Mouse (Mus musculus) heart, postnatal 0 days (tissue): Measurements from ENCODE around the gene Chrm3. TPM values are rescaled to one million over a fixed set of nuclear protein-coding genes. Genes with fewer than 3 reads are reported as not detected.

ENCODE experiments used
- ATAC-seq: fragments of 200-750 bp; cut with Nextera tagmentation; 2 replicates; pipeline ENCODE4 v1.8.0; 2017; ENCODE audit warnings: low read depth, moderate number of reproducible peaks, moderate library complexity; ENCODE audit not compliant: insufficient read depth
- DNase-seq: peaks from one replicate; pipeline ENCODE4 v3.0.0-alpha.2; 2016; ENCODE audit warnings: low spot score
- H3K27ac ChIP-seq: fragments of 300-500 bp; sonication (generic); 2 replicates; pipeline ENCODE4 v1.5.1; 2014; ENCODE audit warnings: low read depth, mild to moderate bottlenecking
- H3K27me3 ChIP-seq: fragments of 300-500 bp; sonication (generic); 2 replicates; pipeline ENCODE4 v1.6.1; 2014; ENCODE audit warnings: low read length, mixed read lengths; ENCODE audit not compliant: control insufficient read depth, insufficient read depth
- H3K36me3 ChIP-seq: fragments of 300-500 bp; sonication (generic); replicated peaks from 2 replicates; pipeline ENCODE4 v1.6.1; 2014; ENCODE audit warnings: low read length, mixed read lengths; ENCODE audit not compliant: control insufficient read depth, insufficient read depth
- H3K4me1 ChIP-seq: fragments of 300-500 bp; sonication (generic); 2 replicates; pipeline ENCODE4 v1.6.1; 2014; ENCODE audit warnings: antibody characterized with exemption; ENCODE audit not compliant: control insufficient read depth, insufficient read depth
- H3K4me2 ChIP-seq: fragments of 300-500 bp; sonication (generic); 2 replicates; pipeline ENCODE4 v1.6.1; 2014; ENCODE audit warnings: low read depth, mild to moderate bottlenecking, low read length, moderate library complexity
- H3K4me3 ChIP-seq: fragments of 300-500 bp; sonication (generic); 2 replicates; pipeline ENCODE4 v1.5.1; 2014; ENCODE audit warnings: low read depth, low read length
- H3K9ac ChIP-seq: fragments of 300-500 bp; sonication (generic); replicated peaks from 2 replicates; pipeline ENCODE4 v1.6.1; 2014; ENCODE audit warnings: low read depth, low read length, mixed read lengths
- H3K9me3 ChIP-seq: fragments of 300-500 bp; sonication (generic); replicated peaks from 2 replicates; pipeline ENCODE4 v1.6.1; 2016; ENCODE audit warnings: low read length; ENCODE audit not compliant: control insufficient read depth
- CTCF ChIP-seq: IDR thresholded peaks from 2 replicates; pipeline ENCODE4 v1.5.1; 2016; ENCODE audit warnings: antibody characterized with exemption, control low read depth, low read depth
- EP300 ChIP-seq: IDR thresholded peaks from 2 replicates; pipeline ENCODE4 v1.6.1; 2016; ENCODE audit warnings: antibody characterized with exemption, low read depth
- WGBS: fragments of 180-500 bp; shearing (Covaris S2); extraction: QIAGEN DNeasy Blood & Tissue Kit; methylation state at CpG from one replicate; pipeline ENCODE4 v1.1.7; 2014; 5-methylcytosine and 5-hydroxymethylcytosine counted together
- polyA plus RNA-seq: library from polyadenylated mRNA; unstranded; fragments of >200 nt; fragmentation: Nextera tagmentation; extraction: Ambion mirVana; gene quantifications from 2 replicates; pipeline ENCODE4 v1.2.1, GENCODE M21; 2015
- total RNA-seq: library from RNA; depleted of rRNA; stranded (reverse); fragments of >200 nt; gene quantifications from 2 replicates; pipeline ENCODE4 v1.2.3, GENCODE M21; 2014; ENCODE audit warnings: low replicate concordance

The Chrm3 gene
- total and polyA plus RNA-seq, 2 experiments from 2014 or later = 0.26 to 0.31 TPM

DNA sequence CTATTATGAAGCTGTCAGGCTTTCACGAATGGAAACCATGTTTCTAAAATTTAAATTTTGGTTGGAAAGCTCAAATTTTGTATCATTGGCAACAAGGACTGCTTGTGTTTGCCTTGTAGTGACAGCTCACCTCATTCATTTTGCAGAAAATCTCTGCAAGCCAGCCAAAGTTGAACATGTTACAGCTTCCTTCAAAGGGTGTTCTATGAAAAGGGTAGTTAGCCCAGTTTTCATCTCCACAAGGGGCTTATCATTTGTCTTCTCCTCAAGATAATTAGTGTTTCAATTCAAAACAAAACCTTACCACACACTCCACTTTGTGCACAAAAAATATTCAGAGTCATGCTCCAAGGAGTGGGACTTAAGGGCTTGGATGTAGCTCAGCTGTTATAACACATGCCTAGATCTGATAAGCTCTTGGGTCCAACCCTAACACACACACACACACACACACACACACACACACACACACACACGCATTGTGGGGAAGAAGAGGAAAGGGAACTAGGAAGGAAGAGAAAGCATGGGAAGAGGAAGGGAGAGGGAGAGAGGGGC lies 302.9 kb downstream of the Chrm3 start:
- TF ChIP-seq EP300 (no peak), CTCF (no peak)
- Histone ChIP-seq H3K4me1 (peaks cover 6% of the 10 kb centered on the region; the same call in 1 of the 2 replicates), H3K36me3 (no peaks in the 10 kb centered on the region), H3K9ac (no peak overlapping the region), H3K9me3 (no peaks in the 10 kb centered on the region), H3K27ac (no peak overlapping the region), H3K4me2 (no peak overlapping the region), H3K27me3 (no peaks in the 10 kb centered on the region), H3K4me3 (no peak overlapping the region)
- WGBS = 48% methylated on average over 2 of the region's 2 CpGs
- no peak for DNase-seq
- no peak for ATAC-seq

DNA sequence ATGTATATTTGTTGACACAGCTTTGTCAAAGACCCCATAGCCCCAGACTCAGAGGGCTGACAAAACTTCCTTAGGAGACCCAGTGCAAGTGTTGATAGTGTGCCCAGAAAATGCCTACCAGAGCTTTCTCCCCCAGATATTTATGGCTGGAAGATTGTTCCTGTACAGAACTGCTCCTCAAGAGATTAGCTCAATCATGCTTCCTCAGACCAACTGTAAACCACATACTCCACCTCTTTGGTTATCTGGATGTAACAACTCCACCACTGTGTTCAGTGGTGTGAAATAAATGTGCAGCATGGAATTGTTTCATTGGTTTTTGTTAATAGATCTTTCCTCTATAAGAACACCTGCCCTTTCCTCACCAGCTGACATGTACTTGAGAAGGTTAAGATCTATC lies 306.6 kb downstream of the Chrm3 start:
- TF ChIP-seq CTCF = no peak
- no peaks in the 10 kb centered on the region for H3K27me3 ChIP-seq
- no peaks in the 10 kb centered on the region for H3K9me3 ChIP-seq
- no peak overlapping the region for H3K9ac ChIP-seq
- no peak overlapping the region for H3K27ac ChIP-seq
- ATAC-seq = no peak
- DNase-seq = no peak
- no peak overlapping the region for H3K4me3 ChIP-seq
- peaks cover 6% of the 10 kb centered on the region; the same call in 1 of the 2 replicates for H3K4me1 ChIP-seq
- H3K4me2 ChIP-seq = no peak overlapping the region
- no peaks in the 10 kb centered on the region for H3K36me3 ChIP-seq

DNA sequence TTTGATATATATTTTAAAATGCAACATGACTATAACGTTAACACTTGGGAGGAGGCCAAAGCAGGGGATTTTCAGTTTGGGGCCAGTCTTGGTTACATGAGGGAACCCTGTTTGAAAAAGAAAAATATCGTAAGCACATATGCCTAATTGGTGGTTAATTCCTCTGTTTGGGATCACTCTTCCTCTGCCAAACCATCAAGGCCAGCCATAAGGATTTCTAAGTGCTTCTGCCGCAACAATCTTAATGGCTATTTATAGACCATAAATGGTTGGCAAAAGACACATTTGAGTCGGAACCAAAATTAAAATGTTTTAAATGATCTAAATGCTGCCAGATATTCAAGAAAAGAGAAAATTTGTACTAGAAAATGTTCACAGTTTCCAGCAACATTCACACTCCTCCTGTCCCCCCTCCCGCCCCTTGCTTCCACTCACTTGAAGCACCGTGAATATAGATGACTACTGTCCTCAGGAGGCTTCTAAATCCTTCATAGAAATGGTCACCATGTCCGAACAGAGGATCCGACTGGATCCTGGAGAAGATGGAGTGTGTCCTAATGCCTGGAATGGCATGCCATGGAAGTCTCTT lies 307.3 kb downstream of the Chrm3 start:
- no peak overlapping the region for H3K27ac ChIP-seq
- H3K27me3 ChIP-seq = no peaks in the 10 kb centered on the region
- TF ChIP-seq CTCF = no peak
- no peak for TF ChIP-seq EP300
- no peak overlapping the region for H3K4me3 ChIP-seq
- no peaks in the 10 kb centered on the region for H3K9me3 ChIP-seq
- DNase-seq (no peak), ATAC-seq (no peak)
- no peak overlapping the region for H3K9ac ChIP-seq
- WGBS = 64% methylated on average over 8 of the region's 8 CpGs
- peaks cover 6% of the 10 kb centered on the region; the same call in 1 of the 2 replicates for H3K4me1 ChIP-seq
- no peak overlapping the region for H3K4me2 ChIP-seq
- H3K36me3 ChIP-seq = no peaks in the 10 kb centered on the region

DNA sequence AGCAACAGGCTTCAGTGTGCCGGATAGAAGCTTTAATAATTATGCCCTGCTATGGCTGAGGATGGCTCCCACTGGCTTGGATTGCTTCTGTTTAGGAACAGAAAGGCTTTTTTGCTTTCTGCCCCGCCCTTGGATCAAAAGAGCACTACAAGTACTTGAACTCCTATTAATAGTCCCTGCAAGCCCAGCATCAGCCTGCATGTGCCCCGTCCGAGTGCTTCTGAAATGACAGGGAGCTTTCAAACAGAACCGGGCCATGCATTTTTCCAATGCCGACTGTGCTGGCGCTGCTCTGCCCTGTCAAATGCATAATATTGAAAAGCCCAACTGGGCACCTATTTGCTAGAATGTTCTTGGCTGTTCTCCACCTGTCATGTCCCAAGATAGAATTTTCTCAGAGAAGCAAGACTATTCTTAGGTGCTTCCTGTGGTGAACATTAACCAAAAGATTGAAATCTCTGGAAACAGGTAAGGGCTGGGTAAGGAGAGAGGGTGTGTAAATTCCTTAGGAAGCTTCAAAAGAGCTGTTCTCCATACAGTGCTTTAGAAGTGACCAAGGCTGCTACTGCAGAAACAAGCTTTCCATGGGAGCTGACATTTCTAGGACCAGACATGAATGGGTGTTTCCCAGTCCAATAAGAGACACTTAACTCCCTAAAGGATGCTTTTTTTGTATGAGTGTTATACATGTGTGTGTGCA lies 314.8 kb downstream of the Chrm3 start:
- peak overlapping the region; percentile 9; the same call in 1 of the 2 replicates for H3K4me2 ChIP-seq
- peak; percentile 66 for DNase-seq

DNA sequence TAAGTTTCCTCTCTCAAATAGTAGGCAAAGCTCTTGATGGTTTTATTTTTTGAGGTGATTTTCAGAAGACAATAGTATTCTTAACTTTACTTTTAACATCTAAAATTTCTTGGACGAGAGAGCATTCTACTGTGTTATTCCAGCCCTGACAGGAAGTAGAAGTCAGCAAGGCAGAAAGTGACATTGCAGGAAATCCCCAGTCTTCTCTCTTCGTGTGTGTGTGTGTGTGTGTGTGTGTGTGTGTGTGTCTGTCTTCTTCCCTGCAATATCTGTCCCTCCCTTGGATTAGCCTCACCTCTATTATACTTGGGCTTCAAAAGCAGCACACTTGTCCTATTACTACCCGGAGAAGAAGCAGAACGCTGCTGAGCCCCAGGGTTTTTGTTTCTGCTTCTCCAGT lies 316.6 kb downstream of the Chrm3 start:
- no peak overlapping the region for H3K27ac ChIP-seq
- WGBS = 62% methylated on average over 4 of the region's 4 CpGs
- H3K9ac ChIP-seq = no peak overlapping the region
- no peaks in the 10 kb centered on the region for H3K36me3 ChIP-seq
- ATAC-seq = no peak
- H3K4me1 ChIP-seq = peaks cover 11% of the 10 kb centered on the region
- H3K4me3 ChIP-seq = no peak overlapping the region
- no peaks in the 10 kb centered on the region for H3K27me3 ChIP-seq
- TF ChIP-seq EP300 (no peak), CTCF (no peak)
- H3K4me2 ChIP-seq = no peak overlapping the region
- peak; percentile 9 for DNase-seq
- no peaks in the 10 kb centered on the region for H3K9me3 ChIP-seq

More for the DNA sequence above, 314.8 kb downstream of the Chrm3 start:
- TF ChIP-seq EP300 (no peak), CTCF (no peak)
- Histone ChIP-seq H3K9me3 (no peaks in the 10 kb centered on the region), H3K9ac (no peak overlapping the region), H3K4me1 (peaks cover 11% of the 10 kb centered on the region), H3K27me3 (no peaks in the 10 kb centered on the region), H3K27ac (no peak overlapping the region; the same call in 1 of the 2 replicates), H3K36me3 (no peaks in the 10 kb centered on the region), H3K4me3 (no peak overlapping the region)
- WGBS = 39% methylated on average over 7 of the region's 7 CpGs
- peak; percentile 60 for ATAC-seq
